Mouse (Mus musculus) lung, adult 2 months (tissue): ENCODE data around the gene Avpr1b. TPM values are rescaled to one million over a fixed set of nuclear protein-coding genes. Genes with fewer than 3 reads are reported as not detected.

Experiments
- DNase-seq: peaks from one replicate; pipeline ENCODE4 v3.0.0; 2022
- H3K4me1 ChIP-seq: fragments of 200-500 bp; 2 replicates; pipeline ENCODE4 v1.6.1; 2011; ENCODE audit warnings: low read length; ENCODE audit not compliant: control insufficient read depth, insufficient read depth
- H3K4me3 ChIP-seq: fragments of 200-500 bp; replicated peaks from 2 replicates; pipeline ENCODE3; 2011; ENCODE audit warnings: low read depth, mild to moderate bottlenecking, control low read depth, low read length; ENCODE audit errors: extremely low read depth
- CTCF ChIP-seq: fragments of 200-500 bp; IDR thresholded peaks from 2 replicates; pipeline ENCODE4 v1.5.1; 2011; ENCODE audit warnings: mild to moderate bottlenecking, low read length, control low read depth; ENCODE audit not compliant: insufficient read depth
- POLR2A ChIP-seq: fragments of 200-500 bp; IDR thresholded peaks from 2 replicates; pipeline ENCODE4 v1.6.1; 2011; ENCODE audit warnings: low read depth, mild to moderate bottlenecking, control low read depth, low read length, borderline replicate concordance; ENCODE audit errors: extremely low read depth
- WGBS: fragments of 180-500 bp; shearing (Covaris S2); methylation state at CpG from one replicate; pipeline ENCODE4 v1.1.7; 2018; 5-methylcytosine and 5-hydroxymethylcytosine counted together
- polyA plus RNA-seq: library from polyadenylated mRNA; depleted of rRNA; stranded (reverse); fragments of >200 nt; gene quantifications from 2 replicates; pipeline ENCODE4 v1.2.3, GENCODE M21; 2012

Gene Avpr1b
- polyA plus RNA-seq, 1 experiment: not detected

DNA sequence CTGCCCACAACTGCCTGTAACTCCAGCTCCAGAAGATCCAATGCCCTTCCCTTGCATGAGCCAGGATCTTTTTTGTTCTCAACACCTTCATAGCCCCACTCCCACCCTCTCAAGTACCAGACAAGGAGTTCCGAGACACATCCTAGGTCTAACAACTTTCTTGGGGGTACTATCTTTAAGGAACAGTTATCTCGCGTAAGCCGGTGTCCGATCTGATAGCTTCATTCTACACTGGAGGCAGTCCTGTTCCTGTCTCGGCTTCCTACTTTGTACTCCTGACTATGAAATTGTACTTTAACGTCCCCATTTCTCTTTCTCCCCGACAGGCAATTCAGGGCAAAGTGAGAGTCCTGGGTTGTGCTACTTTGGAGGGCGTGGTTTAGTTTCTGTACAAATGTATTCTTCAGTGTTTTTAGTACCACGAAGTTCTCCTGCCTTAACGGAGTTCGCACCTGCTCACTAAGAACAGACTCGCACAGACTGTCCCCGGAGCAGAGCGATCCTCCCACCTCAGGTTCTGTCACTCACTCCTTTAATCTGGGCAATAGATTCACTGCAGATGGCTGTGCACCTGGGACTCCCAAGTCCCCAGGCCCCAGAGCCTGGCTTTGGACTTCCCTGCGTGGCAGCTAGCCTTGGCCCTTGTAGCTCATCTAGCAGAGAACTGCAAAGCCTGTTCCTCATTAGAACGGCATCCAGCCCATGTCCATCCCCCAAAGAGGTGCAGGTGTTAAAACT is 19.9 kb upstream of the Avpr1b start:
- 74% methylated on average over 17 of the region's 17 CpGs for WGBS
- no peaks in the 10 kb centered on the region for H3K4me1 ChIP-seq
- TF ChIP-seq POLR2A: no peak
- TF ChIP-seq CTCF: no peak

GRCm38 (mm10) chr1:131580389-131580788 is 18.6 kb upstream of the Avpr1b start:
- 46% methylated on average over 4 of the region's 4 CpGs for WGBS
- no peak for TF ChIP-seq CTCF
- TF ChIP-seq POLR2A: no peak
- Histone ChIP-seq H3K4me3 (no peak overlapping the region), H3K4me1 (no peaks in the 10 kb centered on the region)
- DNase-seq: no peak

More for the DNA sequence above, 19.9 kb upstream of the Avpr1b start:
- H3K4me3 ChIP-seq: no peak overlapping the region
- DNase-seq: no peak

DNA sequence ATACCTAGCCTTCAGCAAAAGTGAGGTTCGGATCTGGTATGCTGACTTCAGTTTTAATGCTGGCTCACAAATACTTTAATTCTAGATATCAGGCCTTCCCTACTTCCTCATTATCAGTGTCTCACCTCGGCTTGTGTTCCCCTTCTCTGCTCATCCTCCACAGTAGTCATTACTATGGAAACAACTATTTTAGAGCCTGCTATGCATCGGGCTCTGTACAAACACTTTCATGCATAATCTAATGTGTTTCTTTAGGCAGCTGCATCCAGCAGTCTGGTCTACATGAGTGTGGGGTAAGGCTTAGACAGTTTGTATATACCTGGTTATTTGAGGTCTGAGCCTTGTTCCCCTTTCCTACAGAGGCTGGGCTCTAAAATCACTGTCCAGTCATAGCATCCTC is 15.4 kb upstream of the Avpr1b start:
- no peak for DNase-seq
- Histone ChIP-seq H3K4me1 (no peaks in the 10 kb centered on the region), H3K4me3 (no peak overlapping the region)
- TF ChIP-seq CTCF: no peak
- TF ChIP-seq POLR2A: no peak
- WGBS: 80% methylated on average over 3 of the region's 3 CpGs

DNA sequence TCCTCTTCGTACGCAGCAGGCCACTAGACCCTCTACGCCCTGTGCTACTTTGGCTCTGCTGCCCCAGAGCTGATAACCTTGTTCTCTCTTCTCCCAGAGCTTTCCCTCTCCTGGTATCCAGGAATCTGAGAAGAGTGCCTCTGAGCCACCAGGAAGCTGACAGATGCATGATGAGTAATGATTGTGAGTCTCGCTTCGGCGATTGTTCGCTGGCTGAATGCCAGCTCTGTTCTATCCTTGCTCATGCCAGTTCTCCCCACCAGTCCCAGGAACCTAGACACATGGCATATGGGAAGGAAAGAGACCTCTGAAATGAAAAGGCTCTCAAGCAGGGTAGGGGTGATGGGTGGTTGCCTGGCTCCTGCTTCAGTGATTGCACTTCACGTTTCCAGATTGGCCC is 12.2 kb upstream of the Avpr1b start:
- 50% methylated on average over 8 of the region's 8 CpGs for WGBS
- DNase-seq: no peak
- no peaks in the 10 kb centered on the region for H3K4me1 ChIP-seq
- TF ChIP-seq CTCF: no peak
- TF ChIP-seq POLR2A: no peak
- no peak overlapping the region for H3K4me3 ChIP-seq

DNA sequence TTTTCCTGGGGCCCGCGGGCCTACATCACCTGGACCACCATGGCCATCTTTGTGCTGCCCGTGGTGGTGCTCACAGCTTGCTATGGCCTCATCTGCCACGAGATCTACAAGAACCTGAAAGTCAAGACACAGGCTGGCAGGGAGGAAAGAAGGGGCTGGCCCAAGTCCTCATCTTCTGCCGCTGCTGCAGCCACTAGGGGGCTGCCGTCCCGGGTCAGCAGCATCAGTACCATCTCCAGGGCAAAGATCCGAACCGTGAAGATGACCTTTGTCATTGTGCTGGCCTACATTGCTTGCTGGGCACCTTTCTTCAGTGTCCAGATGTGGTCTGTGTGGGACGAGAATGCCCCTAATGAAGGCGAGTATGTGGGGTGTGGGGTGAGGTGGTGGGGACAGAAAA is 1.3 kb downstream of the Avpr1b start:
- TF ChIP-seq CTCF: 0 out of 2 replicates have a peak, but pooled peaks have one; percentile 11
- TF ChIP-seq POLR2A: no peak
- H3K4me3 ChIP-seq: no peak overlapping the region
- no peak for DNase-seq
- WGBS: 34% methylated on average over 11 of the region's 11 CpGs
- no peaks in the 10 kb centered on the region for H3K4me1 ChIP-seq

- TF ChIP-seq POLR2A (no peak), CTCF (no peak)
- Histone ChIP-seq H3K4me1 (no peaks in the 10 kb centered on the region), H3K4me3 (no peak overlapping the region)
- no peak for DNase-seq
- WGBS: 78% methylated on average over 2 of the region's 2 CpGs
These were observed 7.7 kb downstream of the Avpr1b start for GRCm38 (mm10) chr1:131606719-131607118.

GRCm38 (mm10) chr1:131612556-131613155 is 13.6 kb downstream of the Avpr1b start:
- no peaks in the 10 kb centered on the region for H3K4me1 ChIP-seq
- no peak for DNase-seq

GRCm38 (mm10) chr1:131613361-131614133 is 14.5 kb downstream of the Avpr1b start:
- 74% methylated on average over 16 of the region's 16 CpGs for WGBS
- H3K4me1 ChIP-seq: no peaks in the 10 kb centered on the region
- peak; percentile 73 for TF ChIP-seq CTCF
- TF ChIP-seq POLR2A: no peak
- H3K4me3 ChIP-seq: no peak overlapping the region
- peak; percentile 68 for DNase-seq

More at GRCm38 (mm10) chr1:131612556-131613155, 13.6 kb downstream of the Avpr1b start:
- WGBS: 30% methylated on average over 4 of the region's 4 CpGs
- TF ChIP-seq POLR2A: no peak
- TF ChIP-seq CTCF: no peak
- no peak overlapping the region for H3K4me3 ChIP-seq

DNA sequence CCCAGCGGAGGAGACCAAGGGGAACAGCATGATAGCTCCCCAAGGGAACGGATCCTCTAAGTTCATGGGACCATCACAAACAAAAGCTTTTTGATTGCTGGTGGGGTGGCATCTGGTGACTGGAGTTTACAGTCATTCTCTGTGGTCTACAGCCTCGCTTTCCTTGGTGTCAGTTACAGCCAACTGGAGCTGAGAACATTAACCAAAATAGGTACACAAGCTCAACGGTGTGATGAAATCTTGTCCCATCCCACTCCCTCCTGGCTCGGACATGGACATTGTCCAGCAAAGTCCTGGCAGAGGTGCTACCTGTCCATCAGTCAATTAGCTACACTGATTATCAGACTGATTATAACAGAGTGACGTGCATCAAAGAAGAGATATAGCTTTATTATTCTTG is 15.6 kb downstream of the Avpr1b start:
- WGBS: 75% methylated on average over 6 of the region's 6 CpGs
- no peak for DNase-seq
- TF ChIP-seq POLR2A (no peak), CTCF (no peak)
- H3K4me1 ChIP-seq: no peaks in the 10 kb centered on the region
- H3K4me3 ChIP-seq: no peak overlapping the region

DNA sequence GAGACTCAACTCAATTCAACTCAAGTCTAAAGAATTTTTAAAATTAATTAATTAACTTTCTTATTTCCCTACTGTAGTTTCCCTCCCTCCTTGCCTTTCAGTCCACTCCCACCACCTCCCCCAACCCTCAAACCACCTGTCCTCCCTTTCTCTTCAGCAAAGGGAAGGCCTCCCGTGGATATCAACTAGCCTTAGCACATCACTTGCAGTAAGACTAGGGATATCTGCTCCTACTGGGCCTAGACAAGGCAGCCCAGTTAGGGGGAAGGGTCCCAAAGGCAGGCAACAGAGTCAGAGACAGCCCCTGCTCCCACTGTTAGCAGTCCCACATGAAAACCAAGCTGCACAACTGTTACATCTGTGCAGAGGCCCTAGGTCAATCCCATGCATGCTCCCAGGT is 17.1 kb downstream of the Avpr1b start:
- whole genome bisulfite sequencing: 83% methylated on average over 1 of the region's 1 CpGs
- DNase-seq: no peak
- no peaks in the 10 kb centered on the region for H3K4me1 ChIP-seq
- TF ChIP-seq CTCF: no peak
- TF ChIP-seq POLR2A: no peak
- no peak overlapping the region for H3K4me3 ChIP-seq
